In the genomic region with DNA sequence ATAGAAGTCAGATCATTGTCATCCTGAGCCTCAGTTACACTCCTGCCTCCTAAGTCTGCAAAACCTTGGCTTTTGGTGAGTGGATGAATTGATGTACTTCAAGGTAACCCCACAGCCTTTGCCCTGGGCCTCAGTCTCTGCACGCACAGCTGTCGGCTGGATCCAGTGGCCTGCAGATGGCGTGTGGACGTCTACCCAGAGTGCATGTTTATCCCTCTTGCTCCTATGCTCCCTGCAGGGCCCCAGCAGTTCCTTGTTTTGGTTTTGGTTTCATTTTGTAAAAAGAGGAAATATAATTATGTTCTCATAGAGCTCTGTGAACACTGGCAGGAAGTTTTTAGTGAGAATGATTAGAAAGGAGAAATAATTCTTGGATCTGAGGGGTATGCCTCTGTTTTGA, we compare ENCODE assay signal across 8 mouse cellular contexts. TPM values are rescaled to one million over a fixed set of nuclear protein-coding genes. Genes with fewer than 3 reads are reported as not detected.
A peak's percentile ranks its signal among the peaks of the same experiment; 100 is the strongest.
DNase-seq lines count a peak whose midpoint lies in the region; ATAC-seq and TF ChIP-seq lines count a peak whose summit lies in the region.

No protein-coding gene starts in this region.

- 1% methylated on average over 4 of the region's 4 CpGs for WGBS in bone marrow, adult 2 months
- WGBS in liver, embryonic 13.5 days (ENCODE audit: insufficient replicate concordance) = 9% methylated on average over 4 of the region's 4 CpGs

- H3K4me1 ChIP-seq in bone marrow, adult 2 months (ENCODE audit: control insufficient read depth, insufficient read depth, low read length) = peaks cover 2% of the 10 kb centered on the region; the same call in 1 of the 2 replicates
- no peaks in the 10 kb centered on the region for H3K4me1 ChIP-seq in liver, embryonic 13.5 days (replicated peaks)

- peak; percentile 64 for ATAC-seq in liver, embryonic 13.5 days (ENCODE audit: low read depth)
- ATAC-seq in erythroblast, adult 5-6 weeks (replicated peaks; ENCODE audit: low FRiP score, poor library complexity, severe bottlenecking) = no peak

- no peaks in the 10 kb centered on the region for H3K27me3 ChIP-seq in liver, embryonic 13.5 days

- no peak overlapping the region for H3K4me2 ChIP-seq in liver, embryonic 13.5 days

- peak overlapping the region; percentile 26; the same call in 1 of the 2 replicates for H3K27ac ChIP-seq in bone marrow, adult 2 months (ENCODE audit: control insufficient read depth, insufficient read depth, low read depth, low read length, poor library complexity)
- no peak overlapping the region for H3K27ac ChIP-seq in liver, embryonic 13.5 days

- no peak for TF ChIP-seq POLR2A in bone marrow, adult 2 months (IDR thresholded peaks at IDR 0.05; ENCODE audit: borderline replicate concordance, control insufficient read depth, low read depth, low read length)

- TF ChIP-seq CTCF in bone marrow, adult 2 months (IDR thresholded peaks at IDR 0.05; ENCODE audit: control insufficient read depth, insufficient read depth, low read length) = peak; percentile 65

- H3K9ac ChIP-seq in liver, embryonic 13.5 days = no peak overlapping the region

- DNase-seq in layer of hippocampus, adult 9-11 months = peak; percentile 60
- DNase-seq in layer of hippocampus, postnatal 25 days (ENCODE audit: extremely low spot score in 1 of 2, low spot score in 1 of 2) = no peak
- DNase-seq in heart, postnatal 25 days (ENCODE audit: low spot score) = peak; percentile 44
- DNase-seq in liver, embryonic 13.5 days = no peak
- DNase-seq in skeletal muscle tissue, adult 2 months (ENCODE audit: low read depth, low spot score) = peak; percentile 51
- DNase-seq in layer of hippocampus, adult 8-10 months (ENCODE audit: low spot score in 2 of 2) = no peak

- peak overlapping the region; percentile 29 for H3K4me3 ChIP-seq in bone marrow, adult 2 months (replicated peaks; ENCODE audit: control insufficient read depth, low read depth, low read length)
- H3K4me3 ChIP-seq in liver, embryonic 13.5 days (replicated peaks) = no peak overlapping the region

- intact Hi-C loops in heart, postnatal 25 days (cut with DNase I) = loop anchor here (1.0 kb wide), 1 partner anchor 23 kb away; no protein-coding TSS in a partner anchor

- H3K9me3 ChIP-seq in liver, embryonic 13.5 days (replicated peaks) = no peaks in the 10 kb centered on the region

- H3K36me3 ChIP-seq in liver, embryonic 13.5 days = no peaks in the 10 kb centered on the region

RNA-seq across cellular contexts. Expression of gene Dnmt3a, which starts 46.4 kb away (rescaled TPM):
- 100 to 1,000 TPM in 1 of 2 experiments, 10 to 100 TPM in 1; 91.4 to 116 TPM for total RNA-seq in layer of hippocampus, postnatal 25 days (2021)
- 26.8 and 41.5 TPM in 2 replicates for polyA plus RNA-seq in bone marrow, adult 2 months (2011; ENCODE audit: insufficient read depth, insufficient read length, low replicate concordance, missing spikeins)
- 10 to 100 TPM; 85.3 to 95.1 TPM for total RNA-seq in heart, postnatal 25 days (2021)
- polyA plus RNA-seq in liver, embryonic 13.5 days (2015; fragmentation: Nextera tagmentation; extraction: Ambion mirVana) = 29.6 and 33.7 TPM in 2 replicates
- 5.4 and 8.6 TPM in 2 replicates for total RNA-seq in erythroblast, adult 5-6 weeks (2015; ENCODE audit: low replicate concordance)
- total RNA-seq in erythroblast, adult 5-6 weeks (2017; ENCODE audit: low replicate concordance) = 2.9 and 5.3 TPM in 2 replicates
- total RNA-seq in layer of hippocampus, adult 8-10 months (2022) = 10 to 100 TPM; 74.0 to 91.8 (median 80.6) TPM

Comparison
In these comparisons a context has a peak if more than half of its experiments do, and no peak if none do; other contexts are left out.
1. DNase-seq: peak in layer of hippocampus, adult 9-11 months (single experiment), heart, postnatal 25 days (single experiment) and skeletal muscle tissue, adult 2 months (single experiment); none in layer of hippocampus, postnatal 25 days (0 of 2), liver, embryonic 13.5 days (single experiment) and layer of hippocampus, adult 8-10 months (0 of 2).
2. RNA of gene Dnmt3a, which starts 46.4 kb away (total RNA-seq): 91.4 to 116 TPM in layer of hippocampus, postnatal 25 days, 85.3 to 95.1 TPM in heart, postnatal 25 days and 74.0 to 91.8 TPM in layer of hippocampus, adult 8-10 months; 2.9 to 8.6 TPM in erythroblast, adult 5-6 weeks; every median in the first group is over 4 times any median in the second.